Mouse (Mus musculus): Measurements from ENCODE around the gene Rnf113a1. TPM values are rescaled to one million over a fixed set of nuclear protein-coding genes. Genes with fewer than 3 reads are reported as not detected.
"Not testable (repeated sequence)": the region's sequence is repeated elsewhere in the genome, so short reads cannot be mapped to it uniquely, and the experiment has no call there.

Rnf113a1 gene
- polyA plus RNA-seq, 1 experiment from 2014 or later: 6.1 TPM

DNA sequence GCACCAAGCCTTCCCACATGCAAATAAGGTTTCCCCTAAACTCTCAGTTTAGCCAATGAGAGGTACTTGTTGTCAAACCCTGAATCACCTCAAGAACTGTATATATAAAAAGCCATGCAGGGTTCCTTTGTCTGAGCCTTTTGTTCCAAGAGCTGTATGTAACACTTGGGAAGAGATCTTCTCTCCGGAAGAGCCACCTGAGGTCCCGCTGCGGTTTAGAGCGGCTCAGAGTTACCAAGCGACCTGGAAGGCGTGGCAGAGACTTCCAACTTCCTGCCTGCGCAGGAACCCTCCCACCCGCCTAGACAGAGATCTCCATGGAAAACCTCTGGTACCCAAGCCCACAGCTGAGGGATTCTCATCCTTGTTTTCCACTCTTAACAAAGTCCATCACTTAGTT lies 7.6 kb downstream of the Rnf113a1 start:
- H3K36me3 ChIP-seq (ENCODE audit: control insufficient read depth, insufficient read depth): no peaks in the 10 kb centered on the region
- TF ChIP-seq CTCF (IDR thresholded peaks at IDR 0.05; ENCODE audit: low read depth): no peak
- no peak overlapping the region for H3K9ac ChIP-seq (ENCODE audit: low read depth, low read length)
- WGBS: 71% methylated on average over 8 of the region's 8 CpGs
- H3K27me3 ChIP-seq (replicated peaks; ENCODE audit: control insufficient read depth, insufficient read depth, low read length): no peaks in the 10 kb centered on the region
- no peak overlapping the region for H3K27ac ChIP-seq (ENCODE audit: low read depth, low read length)
- no peaks in the 10 kb centered on the region for H3K4me1 ChIP-seq (replicated peaks; ENCODE audit: control insufficient read depth, insufficient read depth, low read length)
- ATAC-seq: no peak
- no peak overlapping the region for H3K4me3 ChIP-seq (ENCODE audit: low read depth, low read length)
- no peaks in the 10 kb centered on the region for H3K9me3 ChIP-seq (ENCODE audit: control insufficient read depth)
- H3K4me2 ChIP-seq (replicated peaks; ENCODE audit: low read depth): no peak overlapping the region

DNA sequence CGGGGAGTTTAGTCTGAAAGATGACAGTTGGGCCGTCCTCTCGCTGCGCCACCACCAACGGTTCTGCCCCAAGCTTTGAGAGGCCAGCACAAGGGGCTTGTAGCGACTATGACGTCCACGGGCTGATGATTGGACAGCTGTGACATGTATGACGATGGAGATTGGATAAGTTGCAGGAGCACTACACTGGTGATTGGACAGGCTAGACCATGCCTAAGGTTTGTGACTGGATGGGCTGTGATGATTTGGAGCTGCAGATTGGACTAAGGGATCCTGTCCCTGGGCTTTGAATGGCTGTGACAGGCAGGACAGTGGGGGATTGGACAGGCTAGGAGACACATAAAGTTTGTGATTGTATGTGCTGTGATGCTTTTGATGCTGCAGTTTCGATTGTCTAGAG lies 19.9 kb downstream of the Rnf113a1 start, which contains the start of gene Gm9:
Gene Gm9, minus strand, starts transcription at position 101 of the 400 bp plus-strand sequence.
- no peak for TF ChIP-seq CTCF (IDR thresholded peaks at IDR 0.05; ENCODE audit: low read depth)
- ATAC-seq: no peak
- Histone ChIP-seq H3K27ac (ENCODE audit: low read depth, low read length) (no peak within 1 kb of the TSS), H3K4me1 (replicated peaks; ENCODE audit: control insufficient read depth, insufficient read depth, low read length) (no peaks in the 10 kb centered on the region), H3K9ac (ENCODE audit: low read depth, low read length) (no peak within 1 kb of the TSS), H3K4me3 (ENCODE audit: low read depth, low read length) (no peak within 1 kb of the TSS), H3K27me3 (replicated peaks; ENCODE audit: control insufficient read depth, insufficient read depth, low read length) (no peaks in the 10 kb centered on the region), H3K36me3 (ENCODE audit: control insufficient read depth, insufficient read depth) (no peaks in the 10 kb centered on the region), H3K4me2 (replicated peaks; ENCODE audit: low read depth) (no peak within 1 kb of the TSS), H3K9me3 (ENCODE audit: control insufficient read depth) (no peaks in the 10 kb centered on the region)
- 84% methylated on average over 10 of the region's 10 CpGs for WGBS

DNA sequence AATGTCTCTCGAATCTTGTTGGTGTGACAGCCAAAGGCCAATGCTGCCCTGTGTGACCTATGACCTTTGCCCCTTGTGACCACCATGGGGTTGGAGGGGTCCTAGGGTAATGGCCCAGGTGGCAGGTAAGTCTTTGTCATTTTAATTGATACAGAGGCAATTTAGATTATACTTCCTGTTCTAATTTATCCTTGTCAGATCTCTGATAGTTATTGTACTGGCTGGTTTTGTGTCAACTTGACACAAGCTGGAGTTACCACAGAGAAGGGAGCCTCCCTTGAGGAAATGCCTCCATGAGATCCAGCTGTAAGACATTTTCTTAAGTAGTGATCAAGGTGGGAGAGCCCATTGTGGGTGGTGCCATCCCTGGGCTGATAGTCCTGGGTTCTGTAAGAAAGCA lies 31.1 kb downstream of the Rnf113a1 start, which contains the start of gene Rhox1:
Gene Rhox1, minus strand, starts transcription at position 101 of the 400 bp plus-strand sequence.
- not testable (repeated sequence) for H3K36me3 ChIP-seq (ENCODE audit: control insufficient read depth, insufficient read depth); H3K9me3 ChIP-seq (ENCODE audit: control insufficient read depth); H3K9ac ChIP-seq (ENCODE audit: low read depth, low read length); H3K4me3 ChIP-seq (ENCODE audit: low read depth, low read length); H3K27ac ChIP-seq (ENCODE audit: low read depth, low read length); H3K4me1 ChIP-seq (replicated peaks; ENCODE audit: control insufficient read depth, insufficient read depth, low read length); H3K27me3 ChIP-seq (replicated peaks; ENCODE audit: control insufficient read depth, insufficient read depth, low read length); H3K4me2 ChIP-seq (replicated peaks; ENCODE audit: low read depth); ATAC-seq
- WGBS: 75% methylated on average over 1 of the region's 1 CpGs

Other genes with a start within 250 kb of the Rnf113a1 start
- 5.7 and 6.6 TPM in 2 replicates for gene Sept6, start 199.5 kb upstream of the Rnf113a1 start, polyA plus RNA-seq (2015; fragmentation: Nextera tagmentation; extraction: Ambion mirVana)
- gene Sowahd, start 142.4 kb upstream of the Rnf113a1 start, polyA plus RNA-seq (2015; fragmentation: Nextera tagmentation; extraction: Ambion mirVana): not detected in 2 replicates
- gene Rpl39, start 105.8 kb upstream of the Rnf113a1 start, polyA plus RNA-seq (2015; fragmentation: Nextera tagmentation; extraction: Ambion mirVana): 425 and 450 TPM in 2 replicates
- 9.6 and 11.4 TPM in 2 replicates for gene Upf3b, start 80.9 kb upstream of the Rnf113a1 start, polyA plus RNA-seq (2015; fragmentation: Nextera tagmentation; extraction: Ambion mirVana)
- gene Nkap, start 64.5 kb upstream of the Rnf113a1 start, polyA plus RNA-seq (2015; fragmentation: Nextera tagmentation; extraction: Ambion mirVana): 9.1 and 11.6 TPM in 2 replicates
- 0.10 TPM in 1 of 2 replicates, not detected in the other for gene Akap14, start 22.4 kb upstream of the Rnf113a1 start, polyA plus RNA-seq (2015; fragmentation: Nextera tagmentation; extraction: Ambion mirVana)
- 676 and 731 TPM in 2 replicates for gene Ndufa1, start 82 bp upstream of the Rnf113a1 start, polyA plus RNA-seq (2015; fragmentation: Nextera tagmentation; extraction: Ambion mirVana)
- gene Gm9, start 19.8 kb downstream of the Rnf113a1 start, polyA plus RNA-seq (2015; fragmentation: Nextera tagmentation; extraction: Ambion mirVana): not detected in 2 replicates
- not detected in 2 replicates for gene Rhox1, start 31.0 kb downstream of the Rnf113a1 start, polyA plus RNA-seq (2015; fragmentation: Nextera tagmentation; extraction: Ambion mirVana)
- not detected in 2 replicates for gene Rhox2a, start 53.7 kb downstream of the Rnf113a1 start, polyA plus RNA-seq (2015; fragmentation: Nextera tagmentation; extraction: Ambion mirVana)
- not detected in 2 replicates for gene Rhox3a, start 58.7 kb downstream of the Rnf113a1 start, polyA plus RNA-seq (2015; fragmentation: Nextera tagmentation; extraction: Ambion mirVana)
- gene Rhox4a, start 74.1 kb downstream of the Rnf113a1 start, polyA plus RNA-seq (2015; fragmentation: Nextera tagmentation; extraction: Ambion mirVana): not detected in 2 replicates
- gene Rhox3a2, start 188.8 kb downstream of the Rnf113a1 start, polyA plus RNA-seq (2015; fragmentation: Nextera tagmentation; extraction: Ambion mirVana): not detected in 2 replicates
- gene Rhox4a2, start 199.6 kb downstream of the Rnf113a1 start, polyA plus RNA-seq (2015; fragmentation: Nextera tagmentation; extraction: Ambion mirVana): not detected in 2 replicates
- not detected in 2 replicates for gene Rhox2b, start 220.8 kb downstream of the Rnf113a1 start, polyA plus RNA-seq (2015; fragmentation: Nextera tagmentation; extraction: Ambion mirVana)
- gene Rhox4b, start 241.2 kb downstream of the Rnf113a1 start, polyA plus RNA-seq (2015; fragmentation: Nextera tagmentation; extraction: Ambion mirVana): not detected in 2 replicates